Mouse (Mus musculus) colon, adult 2 months (tissue): ENCODE measurements around the gene Col1a2. TPM values are rescaled to one million over a fixed set of nuclear protein-coding genes. Genes with fewer than 3 reads are reported as not detected.

Source experiments
- polyA plus RNA-seq: library from polyadenylated mRNA; depleted of rRNA; stranded (reverse); fragments of >200 nt; gene quantifications from 2 replicates; pipeline ENCODE4 v1.2.3, GENCODE M21; 2012; rRNA removed

Gene Col1a2
- 119 and 133 TPM in 2 replicates for polyA plus RNA-seq

GRCm38 (mm10) chr6:4504603-4505131 is at the start of gene Col1a2:
Gene Col1a2 (plus strand): TSS chr6:4504814.

Other genes starting within 250 kb of the Col1a2 start
- gene Casd1, start 96.0 kb downstream of the Col1a2 start, polyA plus RNA-seq, result 31.9 and 32.0 TPM in 2 replicates
- 5.8 and 6.3 TPM in 2 replicates for gene Sgce, start 242.4 kb downstream of the Col1a2 start, polyA plus RNA-seq
- 0.64 and 0.78 TPM in 2 replicates for gene Peg10, start 242.5 kb downstream of the Col1a2 start, polyA plus RNA-seq